Mouse (Mus musculus) kidney, embryonic 14.5 days (tissue): ENCODE measurements at regions not wholly inside any gene's neighbourhood (a gene's known extent, or its start where the extent isn't known, plus 50 kb on each side); places are given as distances from the start of the nearest gene placed in this dataset.

Source experiments
- ATAC-seq: fragments of 200-750 bp; cut with Nextera tagmentation; 2 replicates; pipeline ENCODE4 v1.8.0; 2017; ENCODE audit warnings: moderate number of reproducible peaks, mild to moderate bottlenecking, moderate TSS enrichment, moderate library complexity; ENCODE audit not compliant: low FRiP score, low TSS enrichment
- H3K27ac ChIP-seq: fragments of 300-500 bp; sonication (generic); 2 replicates; pipeline ENCODE4 v1.5.1; 2014; ENCODE audit warnings: low read depth, mild to moderate bottlenecking, low read length, moderate library complexity, mixed read lengths
- H3K27me3 ChIP-seq: fragments of 300-500 bp; sonication (generic); 2 replicates; pipeline ENCODE4 v1.6.1; 2014; ENCODE audit warnings: mild to moderate bottlenecking, low read length; ENCODE audit not compliant: control insufficient read depth, insufficient read depth
- H3K36me3 ChIP-seq: fragments of 300-500 bp; sonication (generic); 2 replicates; pipeline ENCODE4 v1.6.1; 2014; ENCODE audit warnings: low read length, mixed read lengths; ENCODE audit not compliant: control insufficient read depth, insufficient read depth
- H3K4me1 ChIP-seq: fragments of 300-500 bp; sonication (generic); 2 replicates; pipeline ENCODE4 v1.6.1; 2014; ENCODE audit warnings: low read length, mixed read lengths; ENCODE audit not compliant: control insufficient read depth, insufficient read depth
- H3K4me2 ChIP-seq: fragments of 300-500 bp; sonication (generic); replicated peaks from 2 replicates; pipeline ENCODE4 v1.6.1; 2014; ENCODE audit warnings: low read depth, mild to moderate bottlenecking, low read length
- H3K4me3 ChIP-seq: fragments of 300-500 bp; sonication (generic); 2 replicates; pipeline ENCODE4 v1.5.1; 2014; ENCODE audit warnings: mild to moderate bottlenecking, low read length
- H3K9ac ChIP-seq: fragments of 300-500 bp; sonication (generic); 2 replicates; pipeline ENCODE4 v1.6.1; 2014; ENCODE audit warnings: low read depth, mild to moderate bottlenecking, low read length, moderate library complexity
- H3K9me3 ChIP-seq: fragments of 300-500 bp; sonication (generic); 2 replicates; pipeline ENCODE4 v1.6.1; 2016; ENCODE audit warnings: low read length; ENCODE audit not compliant: control insufficient read depth
- WGBS: fragments of 180-500 bp; shearing (Covaris S2); extraction: QIAGEN DNeasy Blood & Tissue Kit; methylation state at CpG from one replicate; pipeline ENCODE4 v1.1.7; 2014; 5-methylcytosine and 5-hydroxymethylcytosine counted together

DNA sequence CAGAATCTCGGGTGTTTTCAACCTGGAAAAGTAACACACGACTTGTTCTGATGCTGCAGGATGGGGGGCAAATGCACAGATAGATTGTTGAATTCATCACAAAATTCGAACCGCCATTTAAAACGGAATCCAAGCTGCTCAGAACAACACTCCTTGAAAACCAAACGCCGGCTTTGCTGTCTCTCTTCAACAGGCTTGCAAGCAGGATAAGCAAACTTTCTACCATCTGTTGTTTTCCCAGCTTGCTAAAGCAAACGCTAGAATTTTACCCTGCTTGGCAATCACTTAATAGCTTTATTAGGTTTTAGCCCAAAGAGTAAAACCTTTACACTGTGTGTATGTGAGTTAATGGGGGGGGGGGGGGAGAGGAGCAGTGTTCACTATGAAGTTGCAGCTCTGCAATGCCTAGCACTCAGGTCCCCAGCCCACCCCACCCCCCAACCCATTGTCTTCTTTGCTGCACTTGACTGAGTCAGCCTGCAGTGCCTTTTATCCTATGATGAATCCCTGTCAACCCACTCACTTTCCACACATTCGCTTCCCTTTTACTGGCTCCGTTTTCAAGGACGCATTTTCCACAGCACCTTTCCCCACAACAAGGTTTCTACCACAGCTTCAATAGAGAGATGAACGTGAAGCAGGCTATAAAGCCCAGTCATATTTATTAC, 190.1 kb upstream of the Fat1 start:
- Histone ChIP-seq H3K4me3 (no peak overlapping the region), H3K36me3 (no peaks in the 10 kb centered on the region), H3K27me3 (no peaks in the 10 kb centered on the region), H3K4me1 (no peaks in the 10 kb centered on the region), H3K9me3 (no peaks in the 10 kb centered on the region), H3K4me2 (no peak overlapping the region), H3K9ac (no peak overlapping the region), H3K27ac (no peak overlapping the region)
- WGBS: 58% methylated on average over 12 of the region's 12 CpGs
- no peak for ATAC-seq

DNA sequence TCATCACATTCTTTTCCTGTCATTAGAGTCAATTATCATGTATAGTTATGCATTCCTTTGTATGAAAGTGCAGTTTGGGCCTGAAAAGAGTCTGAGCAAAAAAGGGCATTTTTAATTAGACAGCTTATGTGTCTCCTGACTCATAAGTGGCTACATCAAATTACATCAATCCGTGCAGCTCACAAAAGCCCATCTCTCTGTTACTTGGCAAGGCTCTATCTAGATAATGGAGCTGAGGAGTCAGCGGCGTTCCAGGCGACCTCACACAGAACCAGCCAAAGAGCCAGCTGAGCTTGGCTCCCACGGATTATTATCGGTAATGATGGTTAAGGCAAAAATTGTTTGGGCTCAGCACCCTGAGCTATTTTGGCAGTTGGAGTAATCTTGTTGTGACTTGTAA, 176.5 kb upstream of the Fat1 start:
- no peak overlapping the region for H3K9ac ChIP-seq
- H3K4me1 ChIP-seq: no peaks in the 10 kb centered on the region
- no peak overlapping the region for H3K27ac ChIP-seq
- whole genome bisulfite sequencing: 56% methylated on average over 6 of the region's 6 CpGs
- no peaks in the 10 kb centered on the region for H3K27me3 ChIP-seq
- H3K4me3 ChIP-seq: no peak overlapping the region
- no peak overlapping the region for H3K4me2 ChIP-seq
- H3K9me3 ChIP-seq: 0 out of 2 replicates have a peak, but pooled peaks cover 5% of the 10 kb centered on the region
- ATAC-seq: no peak
- no peaks in the 10 kb centered on the region for H3K36me3 ChIP-seq

DNA sequence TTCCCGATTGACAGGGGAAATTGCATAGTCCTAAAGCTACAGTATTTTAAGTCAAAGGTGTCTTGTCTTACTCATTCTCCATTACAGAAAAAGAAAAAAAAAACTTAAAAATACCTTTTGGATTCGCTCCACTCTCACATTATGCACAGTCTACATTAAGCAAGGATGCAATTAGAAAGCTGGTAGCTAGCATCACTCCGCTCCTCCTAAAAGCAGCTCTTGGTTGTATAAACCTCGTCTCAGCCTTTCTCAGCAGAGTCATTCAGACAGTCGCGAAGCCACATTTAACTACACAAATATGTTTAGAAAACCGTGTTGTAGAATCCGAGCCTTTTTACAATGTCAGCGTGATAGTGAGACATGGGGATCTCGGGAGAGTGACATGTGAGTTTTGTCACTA, 172.5 kb upstream of the Fat1 start:
- no peaks in the 10 kb centered on the region for H3K27me3 ChIP-seq
- H3K27ac ChIP-seq: no peak overlapping the region
- H3K9me3 ChIP-seq: no peaks in the 10 kb centered on the region
- H3K4me2 ChIP-seq: no peak overlapping the region
- H3K9ac ChIP-seq: no peak overlapping the region
- H3K4me1 ChIP-seq: peaks cover 6% of the 10 kb centered on the region; the same call in 1 of the 2 replicates
- H3K36me3 ChIP-seq: no peaks in the 10 kb centered on the region
- H3K4me3 ChIP-seq: no peak overlapping the region
- 87% methylated on average over 10 of the region's 10 CpGs for WGBS
- ATAC-seq: no peak

DNA sequence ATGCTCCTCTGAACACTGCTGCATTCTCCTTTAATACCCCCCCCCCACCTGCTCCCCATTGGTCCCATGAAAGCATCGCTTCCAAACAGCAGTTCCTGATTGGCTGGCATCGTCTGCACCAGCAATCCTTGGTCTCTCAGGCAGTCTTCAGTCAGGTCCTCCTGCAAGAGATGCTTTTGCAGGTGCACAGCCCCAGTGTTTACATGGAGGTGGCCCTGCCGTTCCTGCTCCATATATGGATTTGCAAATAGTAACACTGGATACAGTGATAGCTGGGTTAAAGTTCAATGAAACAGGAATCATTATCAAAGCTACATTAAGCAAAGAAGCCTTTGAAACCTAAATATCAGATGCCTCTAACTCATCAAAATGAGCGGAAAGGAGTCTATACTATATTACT, 170.1 kb upstream of the Fat1 start:
- no peaks in the 10 kb centered on the region for H3K27me3 ChIP-seq
- H3K27ac ChIP-seq: no peak overlapping the region
- no peak for ATAC-seq
- peaks cover 6% of the 10 kb centered on the region; the same call in 1 of the 2 replicates for H3K4me1 ChIP-seq
- H3K4me2 ChIP-seq: no peak overlapping the region
- H3K9me3 ChIP-seq: no peaks in the 10 kb centered on the region
- H3K9ac ChIP-seq: no peak overlapping the region
- H3K36me3 ChIP-seq: no peaks in the 10 kb centered on the region
- 51% methylated on average over 4 of the region's 4 CpGs for WGBS
- H3K4me3 ChIP-seq: no peak overlapping the region

DNA sequence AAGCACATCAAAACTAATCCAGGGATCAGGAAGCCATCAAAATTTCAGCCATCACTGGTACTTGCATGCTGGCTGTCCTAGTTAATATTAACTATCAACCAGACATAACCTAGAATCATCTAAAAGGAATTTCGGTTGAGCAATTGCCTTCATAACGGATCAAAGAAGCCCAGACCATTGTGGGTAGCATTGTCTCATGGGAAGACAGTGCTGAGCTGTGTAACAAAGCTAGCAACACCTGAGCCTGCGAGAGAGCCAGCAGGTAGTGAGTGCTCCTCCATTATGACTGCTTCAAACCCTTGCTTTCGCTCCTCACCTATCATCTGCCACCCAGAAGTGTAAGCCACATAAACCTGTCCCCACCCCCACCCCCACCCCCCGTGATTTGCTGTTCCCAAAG, 169.6 kb upstream of the Fat1 start:
- 50% methylated on average over 5 of the region's 5 CpGs for WGBS
- H3K9me3 ChIP-seq: no peaks in the 10 kb centered on the region
- no peak overlapping the region for H3K4me3 ChIP-seq
- no peaks in the 10 kb centered on the region for H3K36me3 ChIP-seq
- H3K27ac ChIP-seq: no peak overlapping the region
- H3K4me2 ChIP-seq: no peak overlapping the region; the same call in 1 of the 2 replicates
- H3K9ac ChIP-seq: no peak overlapping the region
- H3K4me1 ChIP-seq: peaks cover 6% of the 10 kb centered on the region; the same call in 1 of the 2 replicates
- ATAC-seq: peak; percentile 59
- no peaks in the 10 kb centered on the region for H3K27me3 ChIP-seq

DNA sequence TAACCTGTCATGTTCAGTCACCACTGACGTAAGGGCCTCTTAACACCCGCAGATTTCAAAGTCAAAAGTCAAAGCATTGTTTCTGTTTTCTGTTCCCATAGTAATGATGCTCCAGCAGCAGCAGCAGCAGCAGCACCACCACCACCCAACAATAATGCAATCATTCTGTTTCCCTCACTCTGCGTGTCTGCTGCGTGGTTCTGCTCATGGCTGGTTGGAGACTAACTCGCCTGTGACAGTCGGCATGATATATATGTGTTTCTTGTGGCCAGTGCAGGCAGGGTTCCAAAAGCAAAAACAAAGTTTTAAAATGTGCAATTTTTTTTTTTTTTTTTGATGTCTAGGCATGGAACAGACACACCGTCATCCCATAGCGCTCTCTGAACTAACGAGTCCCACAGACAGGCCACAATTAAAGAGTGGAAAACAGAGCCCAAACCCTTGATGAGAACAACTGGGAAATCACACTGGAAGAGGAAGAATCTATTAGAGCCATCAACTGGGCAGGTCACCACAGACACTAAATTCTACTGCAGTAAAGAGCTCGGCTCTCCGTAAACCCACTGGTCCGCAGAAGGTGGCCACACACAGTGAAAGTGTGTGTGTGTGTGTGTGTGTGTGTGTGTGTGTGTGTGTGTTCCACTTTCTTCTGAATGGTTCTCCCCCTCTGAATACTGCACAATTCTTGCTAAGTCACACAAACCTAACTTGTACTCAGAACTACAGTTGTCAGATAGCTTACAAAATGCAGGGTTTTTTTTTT, 169.0 kb upstream of the Fat1 start:
- 21% methylated on average over 12 of the region's 12 CpGs for WGBS
- Histone ChIP-seq H3K9me3 (no peaks in the 10 kb centered on the region), H3K36me3 (no peaks in the 10 kb centered on the region), H3K27me3 (no peaks in the 10 kb centered on the region), H3K4me2 (no peak overlapping the region; the same call in 1 of the 2 replicates), H3K27ac (no peak overlapping the region), H3K4me1 (peaks cover 6% of the 10 kb centered on the region; the same call in 1 of the 2 replicates), H3K4me3 (no peak overlapping the region), H3K9ac (no peak overlapping the region)
- peak; percentile 77 for ATAC-seq

DNA sequence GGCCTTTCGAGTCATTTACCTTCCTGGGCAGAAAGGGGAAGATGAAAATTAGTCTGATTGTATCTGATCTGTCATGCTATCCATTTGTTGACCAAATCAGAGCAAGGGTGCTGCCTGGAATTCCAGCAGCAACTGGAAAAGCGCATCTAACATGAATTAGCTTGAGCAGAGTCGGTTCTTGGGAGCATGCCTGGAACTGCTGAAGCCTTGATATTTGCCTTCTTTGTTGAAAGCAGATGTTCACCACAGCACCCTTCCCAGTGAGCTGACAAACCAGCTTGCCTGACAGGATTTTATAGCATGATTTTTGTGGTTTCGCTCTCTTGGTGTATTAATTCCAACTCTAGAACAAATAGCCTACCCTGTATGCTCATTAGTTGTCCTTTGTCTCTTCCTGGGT, 168.0 kb upstream of the Fat1 start:
- Histone ChIP-seq H3K9ac (no peak overlapping the region), H3K27ac (no peak overlapping the region), H3K4me3 (no peak overlapping the region), H3K36me3 (no peaks in the 10 kb centered on the region), H3K4me1 (peaks cover 6% of the 10 kb centered on the region; the same call in 1 of the 2 replicates), H3K4me2 (no peak overlapping the region), H3K27me3 (no peaks in the 10 kb centered on the region), H3K9me3 (no peaks in the 10 kb centered on the region)
- WGBS: 85% methylated on average over 4 of the region's 4 CpGs
- ATAC-seq: no peak

DNA sequence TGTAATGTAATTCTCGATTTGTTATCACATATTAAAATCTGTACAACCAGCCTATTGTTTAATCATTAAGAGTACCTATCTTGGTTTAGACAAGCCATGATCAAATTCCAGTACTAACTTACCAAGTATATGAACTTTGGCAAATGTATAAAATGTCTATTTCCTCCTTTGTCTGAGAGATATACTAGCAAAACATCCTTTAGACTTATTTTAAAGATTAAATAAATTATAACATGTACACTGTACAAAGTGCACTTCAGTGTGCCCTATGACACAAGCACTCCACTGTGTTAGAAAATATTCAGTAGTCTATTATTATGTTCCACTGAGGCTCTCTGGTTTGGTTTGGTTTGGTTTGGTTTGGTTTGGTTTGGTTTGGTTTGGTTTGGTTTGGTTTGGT, 156.0 kb upstream of the Fat1 start:
- WGBS: 79% methylated on average over 1 of the region's 1 CpGs
- Histone ChIP-seq H3K9me3 (no peaks in the 10 kb centered on the region), H3K4me2 (no peak overlapping the region), H3K4me1 (no peaks in the 10 kb centered on the region), H3K9ac (no peak overlapping the region), H3K27ac (no peak overlapping the region), H3K36me3 (no peaks in the 10 kb centered on the region), H3K27me3 (no peaks in the 10 kb centered on the region), H3K4me3 (no peak overlapping the region)
- ATAC-seq: no peak

DNA sequence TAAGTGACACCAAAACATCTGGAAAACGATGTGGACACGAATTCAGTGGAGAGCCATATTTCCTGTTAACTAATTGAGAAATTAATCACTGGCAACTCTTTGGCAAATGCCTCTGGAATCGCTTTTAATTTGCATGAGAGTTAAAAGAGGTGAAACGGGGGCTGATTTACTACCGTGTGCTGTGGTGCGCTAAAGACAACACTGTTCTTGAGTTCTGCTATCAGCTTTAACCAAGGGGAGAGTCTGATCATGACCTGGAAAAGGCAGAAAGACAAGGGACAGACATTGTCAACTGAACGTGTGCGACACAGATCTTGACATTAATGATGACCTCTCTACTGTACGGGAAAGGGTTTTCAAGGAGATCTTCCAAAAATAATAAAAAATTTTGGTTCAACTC, 152.8 kb upstream of the Fat1 start:
- H3K9ac ChIP-seq: no peak overlapping the region
- no peak overlapping the region for H3K4me3 ChIP-seq
- H3K4me1 ChIP-seq: no peaks in the 10 kb centered on the region
- H3K27me3 ChIP-seq: no peaks in the 10 kb centered on the region
- no peak overlapping the region for H3K27ac ChIP-seq
- 18% methylated on average over 9 of the region's 9 CpGs for WGBS
- H3K9me3 ChIP-seq: no peaks in the 10 kb centered on the region
- H3K4me2 ChIP-seq: no peak overlapping the region
- peak; percentile 84; the same call in 1 of the 2 replicates for ATAC-seq
- H3K36me3 ChIP-seq: no peaks in the 10 kb centered on the region
